Mouse (Mus musculus) neural tube, embryonic 10.5 days (tissue): Measurements from ENCODE around the gene Olfr656.

Experiments
- DNase-seq: peaks from one replicate; pipeline ENCODE4 v3.0.0-alpha.2; 2017; ENCODE audit warnings: low spot score; ENCODE audit errors: extremely low spot score

The Olfr656 gene

GRCm38 (mm10) chr7:104613655-104614054, at the start of gene Olfr656:
TSS of gene Olfr656 (plus strand) at chr7:104613955.
- DNase-seq = no peak

- DNase-seq = no peak
Observed at GRCm38 (mm10) chr7:104577014-104577413, 36.7 kb upstream of the Olfr656 start, which contains the start of gene Olfr653. TSS of gene Olfr653 (plus strand) at chr7:104577314.

- DNase-seq = no peak
Observed at GRCm38 (mm10) chr7:104580846-104581245, 32.9 kb upstream of the Olfr656 start.

- DNase-seq = no peak
Observed at GRCm38 (mm10) chr7:104581429-104581828, 32.3 kb upstream of the Olfr656 start.

- no peak for DNase-seq
Observed at GRCm38 (mm10) chr7:104586725-104587124, 27.0 kb upstream of the Olfr656 start, which contains the start of gene Olfr654. TSS of gene Olfr654 (plus strand) at chr7:104587025.

GRCm38 (mm10) chr7:104588274-104588673, 25.5 kb upstream of the Olfr656 start:
- no peak for DNase-seq

- no peak for DNase-seq
Observed at GRCm38 (mm10) chr7:104601679-104602078, 12.1 kb upstream of the Olfr656 start, which contains the start of gene Olfr655. TSS of gene Olfr655 (minus strand) at chr7:104601779.

GRCm38 (mm10) chr7:104603173-104603572, 10.6 kb upstream of the Olfr656 start:
- peak; percentile 47 for DNase-seq

GRCm38 (mm10) chr7:104604727-104605126, 9.0 kb upstream of the Olfr656 start:
- no peak for DNase-seq

GRCm38 (mm10) chr7:104624494-104624893, 10.7 kb downstream of the Olfr656 start, which contains the start of gene Olfr657:
TSS of gene Olfr657 (plus strand) at chr7:104624794.
- no peak for DNase-seq

GRCm38 (mm10) chr7:104646841-104647482, 33.2 kb downstream of the Olfr656 start, which contains the start of gene Olfr658:
TSS of gene Olfr658 (minus strand) at chr7:104647305.
- peak; percentile 58 for DNase-seq

- DNase-seq = no peak
Observed at GRCm38 (mm10) chr7:104666453-104666852, 52.7 kb downstream of the Olfr656 start, which contains the start of gene Olfr659. TSS of gene Olfr659 (plus strand) at chr7:104666753.
